Mouse (Mus musculus): ENCODE results near the gene Lig1.
"Not testable (repeated sequence)": the region's sequence is repeated elsewhere in the genome, so short reads cannot be mapped to it uniquely, and the experiment has no call there.

The Lig1 gene

DNA sequence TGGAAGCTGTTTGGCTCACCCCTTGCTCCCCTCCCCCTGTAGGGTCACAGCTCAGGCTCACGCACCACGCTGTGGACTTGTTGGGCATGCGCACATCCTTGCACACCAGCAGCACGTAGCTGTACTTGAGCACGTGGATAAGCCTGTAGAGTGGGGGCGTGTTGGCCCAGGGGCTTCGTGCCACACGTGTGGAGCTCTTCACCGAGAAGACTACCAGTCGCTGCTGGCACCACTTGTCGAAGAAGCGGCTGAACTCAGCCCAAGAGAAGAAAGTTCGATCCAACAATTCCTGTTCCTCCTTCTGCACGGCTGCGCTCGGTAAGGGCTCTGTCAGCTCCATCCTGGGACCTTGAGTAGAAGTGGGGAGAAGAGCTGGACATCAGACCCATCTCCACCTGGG, at the start of gene Lig1:
TSS of gene Lig1 (plus strand) at position 203 of the 400 bp plus-strand sequence.
- CTCF ChIA-PET, result interaction anchor here in 1 of 4 experiments (1.8 kb wide), 1 partner anchor 11 kb away, joined by 4 read pairs; no protein-coding TSS in a partner anchor
- POLR2A ChIA-PET, result interaction anchor here in 3 of 4 experiments (0.7 to 27.2 kb wide), 24 partner anchors 11 to 443 kb away, joined by 3 to 617 read pairs (median 3); partner anchors contain the start of genes Mzf1 (in 1 of the 3) and Zfp110 (in 1 of the 3)

DNA sequence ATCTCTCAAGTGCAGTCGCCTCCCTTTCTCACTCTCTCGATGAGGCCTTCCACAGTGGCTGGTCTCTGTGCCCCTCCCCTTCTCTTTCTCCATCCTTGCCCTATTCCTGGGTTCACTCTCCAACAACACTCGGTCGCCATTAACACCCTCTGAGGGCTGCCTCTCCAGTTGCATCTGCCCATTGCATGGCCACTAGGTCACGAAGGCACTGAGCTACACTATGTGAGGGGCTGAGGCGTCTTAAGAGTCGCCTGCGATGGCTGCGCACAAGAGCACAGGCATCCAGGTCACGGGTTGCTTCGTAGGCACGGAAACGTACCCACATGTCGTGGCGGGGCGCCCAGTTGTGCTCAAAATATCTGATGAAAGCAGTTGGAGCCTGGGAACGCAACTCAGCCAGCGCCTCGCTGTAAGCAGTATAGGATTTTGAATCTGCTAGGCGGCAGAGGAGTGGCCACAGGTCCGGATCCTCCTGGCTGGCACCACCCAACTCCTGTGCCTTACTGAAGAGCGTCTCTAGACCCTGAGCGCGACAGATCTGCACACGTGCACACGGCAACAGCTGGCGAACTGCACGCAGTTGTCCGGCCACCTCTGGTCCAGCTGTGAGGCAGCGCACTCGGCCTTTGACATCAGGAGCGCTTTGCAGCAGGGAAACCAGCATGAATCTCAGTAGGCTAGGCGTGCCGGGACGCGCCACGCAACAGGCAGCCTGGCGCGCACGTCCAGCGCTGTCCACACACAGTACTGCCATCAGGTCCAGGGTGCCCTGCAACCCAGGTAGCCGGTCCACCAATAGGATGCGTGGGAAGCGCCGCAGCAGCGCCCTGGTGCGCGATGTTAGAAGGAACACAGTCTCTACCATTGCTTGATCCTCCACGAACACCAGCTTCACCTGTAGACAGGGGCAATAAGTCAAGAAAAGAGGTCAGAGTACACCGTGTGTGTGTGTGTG, 16.1 kb upstream of the Lig1 start:
- ChIA-PET POLR2A (no interaction called here), CTCF (interaction anchor here in 1 of 4 experiments (0.6 kb wide), 1 partner anchor 203 kb away, joined by 3 read pairs; no protein-coding TSS in a partner anchor)

DNA sequence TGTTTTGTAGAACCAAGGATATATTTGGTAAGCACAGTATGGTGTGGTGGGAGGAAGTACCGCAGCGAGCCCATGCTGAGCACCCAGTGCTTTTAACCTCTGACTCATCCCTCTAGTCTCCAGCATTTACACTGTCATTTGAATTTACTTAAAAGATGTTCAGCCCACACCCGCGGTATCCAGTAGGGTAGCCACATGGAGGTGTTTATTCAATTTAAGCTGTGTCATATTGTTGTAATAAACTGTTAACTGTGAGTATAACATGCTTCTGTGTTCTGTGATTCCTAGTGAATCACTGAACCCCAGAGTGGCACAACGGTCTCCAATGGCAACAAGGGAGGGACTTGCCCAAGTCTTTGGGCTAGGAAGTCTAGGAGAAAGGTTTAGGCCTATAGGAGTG, 13.2 kb upstream of the Lig1 start:
- ChIA-PET POLR2A (interaction anchor here in 1 of 4 experiments (1.0 kb wide), 1 partner anchor 25 kb away, joined by 3 read pairs; no protein-coding TSS in a partner anchor), CTCF (no interaction called here)

DNA sequence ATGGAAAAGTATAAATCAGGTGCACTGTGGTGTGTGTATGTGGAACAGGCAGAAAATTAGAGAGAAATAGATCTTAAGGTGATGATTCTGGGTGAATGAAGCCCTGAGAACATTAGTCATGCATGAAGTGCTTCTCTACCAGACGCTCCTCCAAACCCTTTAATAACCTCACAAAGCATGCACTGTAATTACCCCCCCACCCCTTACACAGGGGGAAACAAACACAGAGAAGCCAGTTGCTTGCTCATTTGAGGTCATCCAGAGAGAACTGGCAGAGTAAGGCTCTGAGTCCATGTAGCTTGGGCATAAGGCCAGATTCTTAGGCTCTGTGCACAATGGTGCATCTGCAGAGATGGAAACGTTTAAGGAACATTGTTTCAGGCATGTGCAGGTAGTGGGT, 12.7 kb upstream of the Lig1 start:
- CTCF ChIA-PET, result no interaction called here
- POLR2A ChIA-PET, result interaction anchor here in 1 of 4 experiments (1.0 kb wide), 1 partner anchor 24 kb away, joined by 3 read pairs; no protein-coding TSS in a partner anchor

DNA sequence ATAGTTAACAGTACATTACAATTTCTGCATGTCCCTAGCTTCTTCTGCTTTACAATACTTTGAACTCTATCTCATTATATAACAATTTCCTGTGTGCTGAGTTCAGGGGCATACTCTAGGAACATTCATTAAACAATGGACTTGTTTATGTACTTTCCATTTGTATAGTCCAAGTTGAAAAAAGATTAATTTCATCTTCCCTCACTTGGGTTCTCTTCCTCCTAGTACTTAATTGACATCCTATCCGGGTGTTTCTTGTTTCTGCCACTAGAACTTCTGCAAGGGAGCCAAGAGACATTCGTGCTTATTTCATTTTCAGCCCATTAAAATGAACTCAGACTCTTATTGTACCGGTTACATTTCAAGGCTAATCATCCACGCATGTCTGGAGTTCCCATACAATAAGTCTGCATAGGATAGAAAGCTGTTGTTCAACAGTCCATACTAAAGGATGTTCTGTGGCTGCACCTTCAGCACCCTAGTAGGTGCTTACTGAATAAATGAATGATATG, 8.3 kb upstream of the Lig1 start:
- POLR2A ChIA-PET, result no interaction called here
- CTCF ChIA-PET, result no interaction called here

DNA sequence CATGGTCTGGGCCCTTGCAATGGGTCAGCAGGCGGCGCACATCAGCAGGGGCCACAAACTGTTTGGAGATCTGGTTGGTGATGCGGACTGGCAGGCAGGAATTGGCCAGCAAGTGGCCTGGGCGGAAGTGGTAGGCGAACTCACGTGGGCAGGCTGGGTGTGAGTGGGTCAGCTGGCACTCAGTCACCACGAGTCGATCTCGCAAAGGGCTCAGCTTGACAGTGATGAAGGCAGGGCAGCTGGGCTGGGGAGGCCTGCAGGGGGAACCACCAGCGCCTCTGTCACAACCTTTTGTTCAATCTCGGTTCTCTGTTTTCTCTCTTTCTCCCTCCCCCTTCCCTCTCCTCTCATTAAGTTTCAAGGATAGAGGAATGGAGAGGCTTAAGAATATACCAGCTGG, 7.7 kb upstream of the Lig1 start:
- ChIA-PET POLR2A (interaction anchor here in 1 of 4 experiments (1.1 kb wide), 1 partner anchor 11 kb away, joined by 4 read pairs; no protein-coding TSS in a partner anchor), CTCF (no interaction called here)

DNA sequence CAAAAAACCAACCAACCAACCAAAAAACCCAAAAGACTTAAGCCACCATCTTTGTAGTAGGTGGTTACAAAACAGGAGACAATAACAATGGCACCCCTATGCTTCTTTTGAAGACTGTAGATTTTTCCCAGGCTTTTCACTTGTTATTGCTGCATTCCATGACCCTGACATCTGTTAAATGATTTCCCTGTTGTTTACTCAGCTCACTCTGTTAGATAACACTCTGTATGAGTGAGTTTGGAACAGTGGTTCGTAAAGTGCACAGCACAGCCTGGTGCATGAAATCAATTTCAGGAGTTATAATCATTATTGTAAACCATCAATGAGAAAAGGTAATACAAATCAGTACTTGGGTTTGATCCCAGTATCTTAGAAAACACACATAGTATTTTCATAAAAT, 5.4 kb upstream of the Lig1 start:
- CTCF ChIA-PET, result no interaction called here
- POLR2A ChIA-PET, result no interaction called here

DNA sequence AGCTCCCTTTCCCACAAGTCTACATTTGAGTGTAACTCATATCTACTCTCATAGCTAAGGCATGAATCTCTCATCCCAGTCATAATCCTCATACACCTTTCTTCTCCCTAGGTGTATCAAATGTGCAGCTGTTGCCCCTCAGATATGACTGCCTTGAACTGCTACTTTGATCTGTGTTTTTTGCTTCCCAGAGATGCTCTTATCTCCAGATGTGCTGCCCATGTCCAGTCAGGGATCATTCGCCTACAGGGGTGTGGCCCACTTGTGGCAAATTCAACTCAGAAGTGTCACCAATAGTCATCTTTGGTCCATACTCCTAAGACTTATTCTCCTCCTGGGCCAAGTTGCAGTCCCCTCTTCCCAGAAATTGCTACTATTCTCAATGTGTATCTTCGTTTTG, 750 bp downstream of the Lig1 start:
- ChIA-PET CTCF (interaction anchor here in 1 of 4 experiments (1.8 kb wide), 1 partner anchor 11 kb away, joined by 4 read pairs; no protein-coding TSS in a partner anchor), POLR2A (interaction anchor here in 2 of 4 experiments (0.8 to 27.2 kb wide), 14 partner anchors 11 to 443 kb away, joined by 3 to 617 read pairs (median 6); partner anchors contain the start of gene Zfp110 (in 1 of the 2))

DNA sequence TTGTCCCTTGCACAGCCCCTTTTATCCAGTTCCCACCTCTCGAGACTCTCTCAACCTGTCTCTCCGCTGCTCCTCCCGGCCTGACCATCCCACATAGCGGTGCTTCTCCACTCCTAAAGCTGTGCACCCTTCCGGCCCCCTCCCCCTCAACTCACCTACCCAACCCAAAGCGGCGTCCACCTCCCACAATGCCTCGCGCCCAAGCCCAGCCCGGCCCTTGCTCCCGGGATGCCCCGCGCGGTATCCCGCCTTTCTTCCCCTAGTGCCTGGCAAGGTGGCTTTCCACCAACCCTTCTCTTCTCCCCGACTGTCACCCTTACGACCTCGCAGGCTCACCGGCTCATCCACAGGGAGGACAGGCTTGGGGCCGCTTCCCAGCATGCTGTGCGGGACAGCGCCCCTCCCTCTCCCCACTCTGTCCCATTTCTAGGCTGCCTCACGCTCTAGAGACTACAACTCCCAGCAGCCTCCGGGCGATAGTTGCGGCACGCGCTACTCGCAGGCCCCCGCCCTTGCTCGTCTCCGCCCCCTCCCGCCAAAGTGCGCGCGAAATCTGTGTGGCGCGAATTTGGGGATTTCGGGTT, 1.3 kb downstream of the Lig1 start, which contains the start of gene Zswim9:
TSS of gene Zswim9 (minus strand) at position 414 of the 584 bp plus-strand sequence.
- ChIA-PET CTCF (interaction anchor here in 1 of 4 experiments (1.8 kb wide), 1 partner anchor 10 kb away, joined by 4 read pairs; no protein-coding TSS in a partner anchor), POLR2A (interaction anchor here in 3 of 4 experiments (0.5 to 27.2 kb wide), 12 partner anchors 10 to 375 kb away, joined by 3 to 617 read pairs (median 6); no protein-coding TSS in a partner anchor)

DNA sequence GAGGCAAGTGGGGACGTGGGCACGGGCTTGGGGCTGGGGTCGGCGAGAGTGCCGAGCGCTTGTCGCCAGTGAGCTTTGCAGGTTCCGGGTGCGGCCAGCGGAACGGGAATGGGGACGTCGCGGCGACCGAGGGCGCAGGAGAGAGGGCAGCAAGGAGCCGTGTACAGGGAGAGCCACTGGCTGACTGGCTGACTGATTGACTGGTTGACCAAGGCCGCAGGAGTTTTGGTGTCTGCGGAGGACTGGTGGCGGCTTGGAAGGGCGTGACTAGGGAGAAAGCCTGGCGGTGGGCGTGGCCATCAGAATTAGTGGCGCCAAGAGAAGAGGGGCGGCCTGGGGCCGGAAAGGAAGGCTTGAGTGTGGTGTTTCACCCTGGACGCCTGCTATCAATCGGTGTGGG, 1.9 kb downstream of the Lig1 start:
- POLR2A ChIA-PET, result interaction anchor here in 1 of 4 experiments (27.2 kb wide), 1 partner anchor 24 kb away, joined by 617 read pairs; no protein-coding TSS in a partner anchor
- CTCF ChIA-PET, result not testable (repeated sequence)

DNA sequence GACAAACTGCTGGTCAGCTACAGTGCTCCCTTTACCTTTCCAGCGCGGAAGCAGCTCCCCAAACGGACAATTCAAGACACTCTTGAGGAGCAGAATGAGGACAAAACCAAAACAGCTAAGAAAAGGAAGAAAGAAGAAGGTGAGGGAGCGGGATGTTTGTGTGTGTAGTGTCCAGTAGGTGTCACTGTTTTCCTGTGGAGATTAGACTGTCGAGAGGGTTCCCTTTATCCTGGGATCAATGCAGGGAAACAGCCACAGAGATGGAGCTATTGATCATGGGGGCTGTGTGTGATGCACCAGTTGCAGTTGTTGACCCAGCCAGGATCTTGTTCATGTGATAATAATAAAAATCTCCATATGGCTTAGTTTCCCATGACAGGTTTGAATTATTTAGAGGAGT, 11.5 kb downstream of the Lig1 start:
- CTCF ChIA-PET, result interaction anchor here (0.6 to 1.7 kb wide), 14 partner anchors 8 to 229 kb away, joined by 3 to 17 read pairs (median 3); partner anchors contain the start of gene Lig1 (in 1 of the 4)
- POLR2A ChIA-PET, result interaction anchor here in 3 of 4 experiments (0.5 to 31.6 kb wide), 14 partner anchors 0 to 484 kb away, joined by 3 to 617 read pairs (median 4); partner anchors contain the start of genes Lig1 (in 2 of the 3), Zfp446 (in 1 of the 3) and Zswim9 (in 1 of the 3)

DNA sequence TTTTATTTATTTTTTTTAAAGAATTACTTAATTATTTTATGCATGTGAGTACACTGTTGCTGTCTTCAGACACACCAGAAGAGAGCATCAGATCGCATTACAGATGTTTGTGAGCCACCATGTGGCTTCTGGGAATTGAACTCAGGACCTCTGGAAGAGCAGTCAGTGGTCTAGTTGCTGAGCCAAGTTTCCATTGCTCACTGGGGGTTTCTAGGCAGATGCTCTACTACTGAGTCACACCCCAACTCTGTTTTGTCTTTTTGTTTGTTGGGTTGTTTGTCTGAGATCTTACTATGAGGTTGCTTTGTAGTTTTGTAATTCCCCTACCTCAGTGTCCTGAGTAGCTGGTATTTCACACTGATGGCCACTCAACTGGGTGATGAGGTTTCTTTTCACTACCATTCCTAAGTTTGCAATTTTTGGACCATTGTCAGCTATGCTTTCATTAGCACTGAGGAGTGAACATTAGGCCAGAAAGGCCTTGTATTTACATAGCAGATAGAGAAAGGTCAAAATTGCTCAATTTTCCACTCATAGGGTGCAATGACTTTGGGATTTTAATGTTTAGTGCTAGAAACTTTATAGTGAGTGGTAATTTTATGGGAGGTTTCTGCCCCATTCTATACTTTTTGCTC, 13.1 kb downstream of the Lig1 start:
- CTCF ChIA-PET, result interaction anchor here in 2 of 4 experiments (0.6 to 1.7 kb wide), 2 partner anchors 42 to 221 kb away, joined by 3 read pairs; no protein-coding TSS in a partner anchor
- POLR2A ChIA-PET, result interaction anchor here in 2 of 4 experiments (1.0 to 31.6 kb wide), 7 partner anchors 2 to 247 kb away, joined by 3 to 617 read pairs (median 4); partner anchors contain the start of genes Lig1 (in 1 of the 2) and Zswim9 (in 1 of the 2)

DNA sequence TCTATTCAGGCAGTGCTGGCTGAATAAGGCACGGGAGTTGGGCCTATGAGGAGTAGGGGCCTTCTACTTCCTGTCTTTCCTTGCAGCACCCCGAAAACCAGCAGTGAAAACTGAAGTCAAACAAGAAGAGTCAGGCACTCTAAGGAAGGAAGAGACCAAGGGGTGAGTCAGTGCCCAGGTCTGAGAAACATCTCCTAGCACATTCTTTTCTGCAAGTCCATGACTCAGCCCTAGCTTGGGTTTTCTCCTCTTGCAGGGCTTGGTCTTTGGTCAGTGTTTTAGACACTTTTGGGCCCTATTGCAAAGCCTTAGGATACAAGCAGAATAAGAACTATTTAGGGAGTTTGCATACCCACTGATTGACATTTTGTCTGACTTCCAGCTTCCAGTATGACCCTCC, 14.3 kb downstream of the Lig1 start:
- ChIA-PET POLR2A (interaction anchor here in 1 of 4 experiments (2.0 to 31.6 kb wide), 3 partner anchors 3 to 232 kb away, joined by 4 to 617 read pairs (median 617); partner anchors contain the start of genes Lig1 and Zswim9), CTCF (no interaction called here)

DNA sequence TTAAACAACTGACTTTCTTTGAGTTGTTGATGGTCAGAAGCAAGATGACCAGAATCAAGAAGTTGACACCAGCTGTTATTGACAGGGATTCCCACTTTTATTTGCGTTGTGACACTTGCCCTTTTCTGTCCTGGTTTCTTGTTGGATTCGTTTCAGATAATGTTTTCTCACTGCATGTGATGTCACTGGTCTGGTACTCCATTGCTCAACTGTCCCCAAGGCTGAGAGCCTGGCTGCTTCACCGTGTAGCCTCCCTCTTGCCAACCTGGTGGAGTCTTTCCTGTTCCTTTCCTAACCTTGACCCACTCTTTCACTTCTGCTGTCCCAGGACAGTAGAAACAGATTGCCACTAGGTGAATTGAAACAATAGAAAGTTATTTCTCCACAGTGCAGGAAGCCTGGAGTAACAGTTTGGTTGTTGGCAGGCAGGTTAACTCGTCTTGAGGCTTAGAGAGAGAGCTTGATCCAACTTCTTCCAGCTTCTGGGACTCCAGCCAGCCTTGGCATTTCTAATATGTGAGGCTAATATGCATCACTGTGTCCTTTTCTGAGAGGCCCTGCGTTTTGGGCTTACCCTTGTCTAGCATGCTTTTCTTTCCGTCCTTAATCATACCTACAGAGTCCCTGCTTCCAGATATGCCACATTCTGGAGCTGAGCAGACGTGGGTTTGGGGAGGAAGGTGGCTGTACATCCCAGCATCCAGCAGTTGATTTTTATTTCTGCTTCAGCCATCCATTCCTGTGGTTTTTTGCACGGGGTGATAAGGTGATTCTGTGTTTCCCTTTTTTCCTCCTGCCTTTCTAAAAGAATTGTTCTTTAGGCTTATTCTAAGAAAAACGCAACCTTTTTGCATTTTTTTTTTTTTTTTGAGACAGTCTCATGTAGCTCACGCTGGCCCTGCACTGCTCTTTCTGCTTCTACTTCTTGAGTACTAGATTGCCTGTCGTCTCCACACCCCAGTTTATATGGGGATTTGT, 17.1 kb downstream of the Lig1 start:
- CTCF ChIA-PET, result interaction anchor here in 1 of 4 experiments (0.7 kb wide), 1 partner anchor 177 kb away, joined by 4 read pairs; no protein-coding TSS in a partner anchor
- POLR2A ChIA-PET, result interaction anchor here in 2 of 4 experiments (0.6 to 31.6 kb wide), 5 partner anchors 6 to 375 kb away, joined by 3 to 617 read pairs (median 7); partner anchors contain the start of genes Lig1 (in 1 of the 2) and Zswim9 (in 1 of the 2)

DNA sequence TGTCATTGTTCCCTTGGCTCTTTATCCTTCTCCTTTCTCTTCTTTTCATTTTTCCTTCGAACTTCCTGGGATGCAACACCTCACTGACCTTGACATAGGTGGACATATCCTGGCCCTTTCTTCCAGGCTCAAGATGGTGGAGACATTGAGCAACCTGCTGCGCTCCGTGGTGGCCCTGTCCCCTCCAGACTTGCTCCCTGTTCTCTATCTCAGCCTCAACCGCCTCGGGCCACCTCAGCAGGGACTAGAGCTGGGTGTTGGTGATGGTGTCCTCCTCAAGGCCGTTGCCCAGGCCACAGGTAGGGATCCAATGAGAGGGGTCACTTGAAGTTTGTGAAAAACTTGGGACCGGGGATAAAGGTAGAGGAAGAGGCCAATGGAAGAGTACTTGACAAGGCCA, 18.2 kb downstream of the Lig1 start:
- ChIA-PET POLR2A (interaction anchor here in 3 of 4 experiments (0.6 to 31.6 kb wide), 6 partner anchors 7 to 352 kb away, joined by 3 to 617 read pairs (median 12); partner anchors contain the start of genes Lig1 (in 2 of the 3) and Zswim9 (in 2 of the 3)), CTCF (no interaction called here)

DNA sequence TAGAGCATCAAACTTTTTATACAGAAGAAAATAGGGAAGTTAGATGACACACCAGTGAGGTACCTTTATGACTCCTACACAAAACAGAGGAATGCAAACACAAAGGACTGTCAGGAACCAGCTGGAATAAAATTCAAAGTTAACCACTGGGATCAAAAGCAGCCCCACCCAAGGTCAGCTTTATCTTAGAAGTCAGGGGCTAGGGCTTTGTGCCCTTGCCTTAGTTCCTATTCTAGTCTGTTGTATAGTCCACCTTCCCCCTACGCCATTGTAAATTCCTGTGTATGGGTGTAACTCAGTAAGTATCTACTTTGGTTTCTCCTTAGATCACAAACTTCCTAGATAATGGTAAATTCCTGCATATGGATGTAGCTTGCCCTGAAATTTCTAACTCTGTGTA, 20.6 kb downstream of the Lig1 start:
- ChIA-PET POLR2A (interaction anchor here (0.6 to 31.6 kb wide), 19 partner anchors 6 to 463 kb away, joined by 3 to 617 read pairs (median 5); partner anchors contain the start of genes Lig1 (in 2 of the 4), Zswim9 (in 2 of the 4), Rps5 (in 1 of the 4) and Zfp110 (in 1 of the 4)), CTCF (interaction anchor here in 2 of 4 experiments (0.6 to 3.5 kb wide), 3 partner anchors 9 to 427 kb away, joined by 3 to 17 read pairs (median 10); no protein-coding TSS in a partner anchor)
